Mouse (Mus musculus) kidney, postnatal 14 days (tissue): Measurements from ENCODE around the gene Olfr1107.

Experiments
- DNase-seq: peaks from one replicate; pipeline ENCODE4 v3.0.0; 2022; ENCODE audit warnings: mixed read lengths

The Olfr1107 gene

GRCm38 (mm10) chr2:87075717-87076116, at the start of gene Olfr1107:
Gene Olfr1107 (minus strand): TSS chr2:87075817.
- DNase-seq: no peak

DNA sequence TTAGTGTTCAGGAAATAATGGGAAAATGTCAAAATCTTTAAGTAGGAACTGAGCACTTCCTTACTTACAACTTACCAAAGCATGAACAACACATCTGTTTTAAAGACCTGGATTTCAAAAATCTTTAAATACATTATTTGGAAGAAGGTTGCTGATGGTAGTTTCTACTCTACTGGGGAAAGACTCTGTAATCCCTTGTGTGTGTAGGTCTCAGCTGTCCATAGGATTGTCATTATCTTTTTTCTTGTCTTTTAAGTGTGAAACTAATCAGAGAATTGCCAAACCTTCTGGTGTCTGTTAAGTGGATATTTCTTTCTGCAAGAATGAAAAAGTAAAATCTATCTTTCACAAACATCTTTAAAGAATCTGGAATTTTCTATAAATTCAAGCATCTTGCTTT, 38.9 kb upstream of the Olfr1107 start, which contains the start of gene Olfr259:
Gene Olfr259, minus strand, starts transcription at position 101 of the 400 bp plus-strand sequence.
- no peak for DNase-seq

DNA sequence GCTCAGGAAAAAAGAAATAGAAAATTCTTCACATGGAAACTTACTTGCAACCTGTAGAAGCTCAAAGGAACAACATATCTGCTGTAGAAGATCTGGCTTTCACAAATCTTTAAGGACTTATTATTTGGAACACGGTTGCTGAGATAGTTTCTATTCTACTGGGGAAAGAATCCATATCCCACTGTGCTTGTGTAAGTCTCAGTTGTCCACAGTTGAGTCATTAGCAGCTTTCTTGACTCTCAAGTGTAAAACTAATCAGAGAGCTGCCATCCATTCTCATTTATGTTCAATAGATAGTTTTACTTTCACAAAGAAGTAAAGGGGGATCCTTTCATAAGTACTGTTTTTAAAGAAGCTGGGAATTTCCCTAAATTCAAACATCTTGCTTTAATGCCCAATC, 20.3 kb upstream of the Olfr1107 start, which contains the start of gene Olfr1109:
Gene Olfr1109, minus strand, starts transcription at position 101 of the 400 bp plus-strand sequence.
- DNase-seq: no peak

DNA sequence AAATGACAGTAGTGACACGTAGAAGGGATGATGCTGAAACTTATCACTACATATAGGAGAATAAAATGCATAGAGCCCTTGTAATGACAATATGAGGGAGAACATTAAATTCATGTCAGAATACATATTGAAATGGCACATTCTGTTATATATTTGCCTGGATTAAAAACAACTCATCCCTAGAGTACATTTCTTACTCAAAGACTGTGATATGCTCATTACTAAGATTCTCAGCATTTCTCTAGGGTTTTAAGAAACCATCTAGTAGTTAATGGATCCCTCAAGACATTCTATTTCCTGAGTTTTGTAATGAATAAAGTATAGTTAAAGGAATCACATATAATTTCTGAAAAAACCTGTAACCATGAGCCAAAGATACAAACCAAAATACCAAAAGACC, 23.4 kb downstream of the Olfr1107 start, which contains the start of gene Olfr1106:
Gene Olfr1106, minus strand, starts transcription at position 101 of the 400 bp plus-strand sequence.
- DNase-seq: no peak

DNA sequence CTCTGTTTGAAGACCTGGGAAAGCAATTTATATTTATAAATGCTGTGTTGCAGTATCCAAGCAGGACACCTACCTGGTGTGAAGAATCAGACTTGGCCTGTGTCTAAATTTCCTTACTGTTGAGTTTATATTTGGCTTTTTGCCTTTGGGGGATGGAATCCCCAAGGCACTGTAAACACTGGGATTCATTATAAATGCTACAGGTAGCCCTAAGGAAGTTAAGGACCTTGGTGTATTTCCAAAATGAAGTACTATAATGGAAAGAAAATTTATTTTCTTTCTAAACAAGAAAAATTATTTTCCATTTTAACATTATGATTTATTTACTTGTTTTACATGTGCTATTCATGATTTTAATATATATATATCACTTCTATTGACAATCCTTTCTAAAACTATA, 39.2 kb downstream of the Olfr1107 start, which contains the start of gene Olfr1105:
Gene Olfr1105, minus strand, starts transcription at position 101 of the 400 bp plus-strand sequence.
- no peak for DNase-seq

- DNase-seq: no peak
These were observed 48.6 kb downstream of the Olfr1107 start, which contains the start of gene Olfr1104 for GRCm38 (mm10) chr2:87026980-87027379. Gene Olfr1104 (minus strand): TSS chr2:87027080.
